Mouse (Mus musculus): Measurements from ENCODE around the gene Syt6. TPM values are rescaled to one million over a fixed set of nuclear protein-coding genes. Genes with fewer than 3 reads are reported as not detected.
"Not testable (repeated sequence)": the region's sequence is repeated elsewhere in the genome, so short reads cannot be mapped to it uniquely, and the experiment has no call there.

The Syt6 gene
- total RNA-seq, 2 experiments from 2014 or later = 19.0 to 20.3 TPM

- intact Hi-C loops (cut with DNase I) = no loop called here
Observed at GRCm38 (mm10) chr3:103634256-103634655, 59.2 kb downstream of the Syt6 start.

GRCm38 (mm10) chr3:103637641-103638040 is 62.6 kb downstream of the Syt6 start:
- no peak for DNase-seq (ENCODE audit: extremely low spot score in 1 of 2, low spot score in 2 of 2)
- intact Hi-C loops (cut with DNase I) = no loop called here

More at GRCm38 (mm10) chr3:103634256-103634655, 59.2 kb downstream of the Syt6 start:
- DNase-seq (ENCODE audit: extremely low spot score in 1 of 2, low spot score in 2 of 2) = no peak

GRCm38 (mm10) chr3:103640226-103640803 is 65.3 kb downstream of the Syt6 start:
- no peak for DNase-seq (ENCODE audit: extremely low spot score in 1 of 2, low spot score in 2 of 2)
- intact Hi-C loops (cut with DNase I) = no loop called here

DNA sequence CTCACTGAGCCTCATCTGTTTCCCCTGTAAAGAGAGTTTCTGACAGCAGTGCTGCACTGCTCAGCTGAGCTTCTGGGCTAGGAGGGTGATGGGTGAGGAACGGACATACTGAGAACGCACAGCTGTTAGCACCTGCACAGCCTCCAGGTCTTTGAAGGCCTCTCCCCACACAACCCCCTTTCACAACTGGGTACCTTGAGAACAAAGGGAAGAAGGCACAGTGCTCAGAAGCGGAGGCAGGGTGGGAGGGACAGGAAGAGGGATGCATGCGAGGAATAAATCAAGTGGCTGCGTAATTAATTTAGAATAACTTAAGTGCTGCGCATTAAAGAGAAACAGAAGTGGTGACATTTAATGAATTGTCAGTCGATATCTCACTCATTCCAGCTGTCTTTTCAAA is 66.3 kb downstream of the Syt6 start:
- intact Hi-C loops (cut with DNase I) = no loop called here
- no peak for DNase-seq (ENCODE audit: extremely low spot score in 1 of 2, low spot score in 2 of 2)

GRCm38 (mm10) chr3:103645968-103646367 is 70.9 kb downstream of the Syt6 start, which contains the start of gene Atg4a-ps:
Gene Atg4a-ps, minus strand, starts transcription at chr3:103646068.
- intact Hi-C loops (cut with DNase I); DNase-seq (ENCODE audit: extremely low spot score in 1 of 2, low spot score in 2 of 2): not testable (repeated sequence)

- intact Hi-C loops (cut with DNase I) = no loop called here
- no peak for DNase-seq (ENCODE audit: extremely low spot score in 1 of 2, low spot score in 2 of 2)
Observed at GRCm38 (mm10) chr3:103647164-103647867, 72.3 kb downstream of the Syt6 start.

DNA sequence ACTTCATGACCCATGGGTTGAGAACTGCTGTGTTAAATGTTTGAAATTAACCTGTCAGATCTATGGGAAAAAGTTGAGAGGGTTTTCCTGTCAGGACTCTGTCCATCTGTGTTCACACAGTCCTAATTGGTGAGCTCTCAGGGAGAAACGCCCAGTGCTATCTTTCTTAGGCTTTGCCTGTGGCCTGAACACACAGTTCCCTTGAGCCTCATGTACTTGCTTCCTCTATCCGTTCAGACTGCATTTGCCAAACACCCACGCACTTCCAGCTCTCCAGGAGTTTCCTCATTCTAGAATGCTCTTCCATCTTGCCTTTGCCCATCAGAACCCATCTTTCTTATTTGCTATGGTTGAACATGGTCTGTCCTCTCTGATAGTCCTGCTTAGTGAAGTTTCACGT is 73.5 kb downstream of the Syt6 start:
- intact Hi-C loops (cut with DNase I) = no loop called here

GRCm38 (mm10) chr3:103649716-103650115 is 74.7 kb downstream of the Syt6 start:
- DNase-seq (ENCODE audit: extremely low spot score in 1 of 2, low spot score in 2 of 2) = no peak
- intact Hi-C loops (cut with DNase I) = no loop called here

More for the DNA sequence above, 73.5 kb downstream of the Syt6 start:
- no peak for DNase-seq (ENCODE audit: extremely low spot score in 1 of 2, low spot score in 2 of 2)

DNA sequence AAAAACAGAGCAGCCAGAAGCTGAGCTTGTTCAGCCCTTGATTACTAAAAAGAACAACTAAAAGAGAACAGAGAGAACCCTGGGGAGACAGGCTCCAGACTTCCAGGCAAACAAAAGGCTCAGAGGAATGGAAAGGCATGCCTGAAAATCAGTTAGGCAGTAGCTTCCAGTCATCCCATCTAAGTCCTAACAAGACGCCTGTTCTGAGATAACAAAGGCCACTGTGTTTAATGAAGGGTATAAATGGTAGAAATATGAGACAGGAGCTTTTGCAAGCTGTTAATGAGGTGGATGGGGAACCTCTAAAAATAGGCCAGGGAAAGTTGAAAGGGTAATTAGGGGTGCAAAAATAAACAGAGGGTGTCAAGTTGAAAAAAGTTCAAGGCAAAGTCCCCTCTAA is 75.4 kb downstream of the Syt6 start:
- DNase-seq (ENCODE audit: extremely low spot score in 1 of 2, low spot score in 2 of 2) = no peak
- intact Hi-C loops (cut with DNase I) = no loop called here

DNA sequence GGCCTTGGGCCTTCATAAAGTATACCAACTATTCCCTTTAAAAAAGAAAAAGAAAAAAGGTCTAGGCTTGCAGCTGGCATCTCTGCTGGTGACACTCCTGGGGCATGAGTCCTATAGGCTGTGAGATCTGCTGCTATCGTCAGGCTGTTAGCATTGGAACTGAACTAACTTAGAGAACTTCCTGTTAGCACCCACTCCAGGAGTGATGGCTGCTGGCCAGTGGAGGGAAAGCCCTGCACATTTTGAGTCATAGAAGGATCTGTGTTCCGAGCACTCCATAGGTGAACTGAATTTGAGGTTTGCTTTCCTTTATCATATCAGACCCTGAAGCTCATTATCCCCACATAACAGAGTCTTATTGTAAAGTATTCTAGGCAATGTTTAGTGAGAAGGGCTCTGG is 85.0 kb downstream of the Syt6 start:
- intact Hi-C loops (cut with DNase I) = no loop called here

GRCm38 (mm10) chr3:103661714-103662113 is 86.7 kb downstream of the Syt6 start:
- intact Hi-C loops (cut with DNase I) = no loop called here
- DNase-seq (ENCODE audit: extremely low spot score in 1 of 2, low spot score in 2 of 2) = peak in 1 of 2 experiments; percentile 14

More for the DNA sequence above, 85.0 kb downstream of the Syt6 start:
- no peak for DNase-seq (ENCODE audit: extremely low spot score in 1 of 2, low spot score in 2 of 2)

GRCm38 (mm10) chr3:103663385-103663784 is 88.4 kb downstream of the Syt6 start:
- no peak for DNase-seq (ENCODE audit: extremely low spot score in 1 of 2, low spot score in 2 of 2)
- intact Hi-C loops (cut with DNase I) = no loop called here

GRCm38 (mm10) chr3:103672113-103672512 is 97.1 kb downstream of the Syt6 start:
- intact Hi-C loops (cut with DNase I) = no loop called here
- DNase-seq (ENCODE audit: extremely low spot score in 1 of 2, low spot score in 2 of 2) = no peak

DNA sequence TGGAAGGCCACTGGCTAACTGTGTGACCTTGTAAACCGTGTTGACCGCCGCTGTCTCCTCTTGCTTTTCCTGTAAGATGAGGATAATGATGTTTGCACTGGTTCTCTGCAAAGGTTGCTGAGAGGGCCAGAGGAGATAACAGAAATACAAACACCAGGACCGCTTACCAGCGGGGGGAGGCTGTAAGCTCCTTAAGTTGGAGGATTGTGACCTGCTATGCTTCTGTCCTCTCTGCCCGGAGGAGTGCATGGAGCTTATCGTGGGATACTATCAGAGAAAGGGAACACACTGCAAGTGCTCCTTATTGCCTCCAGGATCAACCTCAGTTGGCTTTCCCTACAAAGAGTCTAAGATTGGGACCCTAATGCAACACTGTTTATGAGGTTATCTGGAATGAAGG is 97.7 kb downstream of the Syt6 start:
- DNase-seq (ENCODE audit: extremely low spot score in 1 of 2, low spot score in 2 of 2) = no peak
- intact Hi-C loops (cut with DNase I) = no loop called here

DNA sequence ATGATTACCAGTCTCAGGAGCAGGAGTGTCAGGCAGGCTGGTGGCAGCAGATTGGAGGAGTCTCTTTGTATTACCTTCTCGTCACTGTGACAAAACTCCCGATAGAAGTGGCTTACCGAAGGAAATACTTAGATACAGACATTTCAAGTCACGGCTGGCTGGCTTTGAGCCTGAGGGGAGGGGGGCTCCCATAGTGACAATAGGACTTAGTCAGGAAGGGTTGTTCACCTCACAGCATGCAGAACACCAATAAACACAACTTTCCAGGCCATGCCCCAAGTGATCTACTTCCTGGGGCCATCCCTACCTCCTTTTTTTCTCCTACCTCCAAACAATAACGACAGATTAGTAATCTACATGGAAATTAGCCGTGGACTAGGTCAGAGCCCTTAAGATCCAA is 103.8 kb downstream of the Syt6 start:
- intact Hi-C loops (cut with DNase I) = no loop called here
- no peak for DNase-seq (ENCODE audit: extremely low spot score in 1 of 2, low spot score in 2 of 2)

GRCm38 (mm10) chr3:103682473-103682872 is 107.4 kb downstream of the Syt6 start:
- intact Hi-C loops (cut with DNase I) = no loop called here
- no peak for DNase-seq (ENCODE audit: extremely low spot score in 1 of 2, low spot score in 2 of 2)

DNA sequence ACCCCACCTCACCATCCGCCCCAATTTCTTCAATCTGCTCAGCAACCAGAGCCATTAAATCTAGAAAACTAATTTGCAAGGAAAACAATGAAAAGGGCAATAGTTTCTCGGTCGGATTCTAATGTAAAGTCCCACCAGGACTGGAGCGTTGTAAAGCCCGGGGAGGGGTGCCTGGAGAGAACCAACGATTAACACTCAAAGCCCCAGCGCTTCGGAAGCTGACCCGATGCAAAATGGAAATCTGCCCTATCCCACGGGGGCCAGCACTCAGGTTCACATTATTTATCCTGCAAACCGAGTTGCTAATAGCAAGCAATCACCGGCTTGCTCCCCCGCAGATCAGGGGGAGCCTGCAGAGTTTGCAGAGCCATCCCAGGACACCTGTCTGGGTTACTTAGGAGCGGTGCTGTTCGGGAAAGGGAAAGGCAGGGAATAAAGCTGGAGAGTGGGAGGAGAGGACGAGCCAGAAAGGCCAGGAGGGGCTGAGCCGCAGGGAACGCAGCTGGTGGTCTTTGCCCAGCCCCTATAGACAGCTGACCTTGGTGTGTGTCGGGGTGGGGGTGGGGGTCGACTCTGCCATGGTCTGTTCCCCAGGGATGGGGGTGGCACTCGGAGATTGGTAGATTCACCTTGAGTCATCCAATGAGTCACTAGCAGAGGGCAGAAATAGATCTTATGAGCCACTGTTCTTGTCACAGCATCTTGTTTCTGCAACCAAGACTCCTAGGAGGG is 108.4 kb downstream of the Syt6 start:
- intact Hi-C loops (cut with DNase I) = no loop called here
- peak; percentile 20 to 29 for DNase-seq (ENCODE audit: extremely low spot score in 1 of 2, low spot score in 2 of 2)

- intact Hi-C loops (cut with DNase I) = no loop called here
- no peak for DNase-seq (ENCODE audit: extremely low spot score in 1 of 2, low spot score in 2 of 2)
Observed at GRCm38 (mm10) chr3:103683966-103684319, 108.9 kb downstream of the Syt6 start.

DNA sequence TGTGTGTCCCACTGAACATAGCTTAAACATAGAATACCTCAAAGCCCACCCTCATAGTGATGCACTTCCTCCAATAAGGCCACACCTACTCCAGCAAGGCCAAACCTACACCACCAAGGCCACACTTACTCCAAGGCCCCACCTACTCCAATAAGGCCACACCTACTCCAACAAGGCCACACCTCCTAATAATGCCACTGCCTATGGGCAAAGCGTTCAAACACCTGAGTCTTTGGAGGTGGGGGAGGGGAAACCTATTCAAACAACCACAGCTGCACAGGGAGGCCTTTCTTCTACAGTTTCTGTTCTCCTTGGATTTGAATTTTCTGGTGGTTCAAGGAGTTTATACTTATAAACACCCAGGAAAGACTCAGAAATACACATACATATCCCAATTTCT is 114.0 kb downstream of the Syt6 start:
- intact Hi-C loops (cut with DNase I) = no loop called here
- DNase-seq (ENCODE audit: extremely low spot score in 1 of 2, low spot score in 2 of 2) = no peak

- peak in 1 of 2 experiments; percentile 32 for DNase-seq (ENCODE audit: extremely low spot score in 1 of 2, low spot score in 2 of 2)
- intact Hi-C loops (cut with DNase I) = no loop called here
Observed at GRCm38 (mm10) chr3:103690506-103690905, 115.5 kb downstream of the Syt6 start.

Measured in left cerebral cortex, postnatal 10 days (tissue).